Mouse (Mus musculus) embryonic fibroblast, embryonic 13.5 days (primary cell): ENCODE data around the gene Nme4. TPM values are rescaled to one million over a fixed set of nuclear protein-coding genes. Genes with fewer than 3 reads are reported as not detected.
"Not testable (repeated sequence)": the region's sequence is repeated elsewhere in the genome, so short reads cannot be mapped to it uniquely, and the experiment has no call there.

Experiments used
- H3K27ac ChIP-seq: 2 replicates; pipeline ENCODE4 v1.5.1; 2012; ENCODE audit warnings: low read length, control low read depth, inconsistent platforms; ENCODE audit not compliant: insufficient read depth
- H3K4me1 ChIP-seq: 2 replicates; pipeline ENCODE4 v1.6.1; 2011; ENCODE audit warnings: low read length; ENCODE audit not compliant: control insufficient read depth, insufficient read depth
- H3K4me3 ChIP-seq: 2 replicates; pipeline ENCODE4 v1.5.1; 2011; ENCODE audit warnings: mild to moderate bottlenecking, control low read depth, low read length; ENCODE audit not compliant: insufficient read depth
- CTCF ChIP-seq: IDR thresholded peaks from 2 replicates; pipeline ENCODE4 v1.5.1; 2011; ENCODE audit warnings: mild to moderate bottlenecking, control low read depth, low read length, moderate library complexity, borderline replicate concordance; ENCODE audit not compliant: insufficient read depth
- POLR2A ChIP-seq: IDR thresholded peaks from 2 replicates; pipeline ENCODE4 v1.6.1; 2011; ENCODE audit warnings: low read depth, mild to moderate bottlenecking, control low read depth, low read length, moderate library complexity
- polyA plus RNA-seq: library from polyadenylated mRNA; stranded (reverse); fragments of >200 nt; gene quantifications from 2 replicates; pipeline ENCODE4 v1.2.4, GENCODE M21; 2011; ENCODE audit warnings: low read depth; ENCODE audit not compliant: missing spikeins, insufficient read length

The Nme4 gene
- polyA plus RNA-seq, 1 experiment = 47.9 TPM

DNA sequence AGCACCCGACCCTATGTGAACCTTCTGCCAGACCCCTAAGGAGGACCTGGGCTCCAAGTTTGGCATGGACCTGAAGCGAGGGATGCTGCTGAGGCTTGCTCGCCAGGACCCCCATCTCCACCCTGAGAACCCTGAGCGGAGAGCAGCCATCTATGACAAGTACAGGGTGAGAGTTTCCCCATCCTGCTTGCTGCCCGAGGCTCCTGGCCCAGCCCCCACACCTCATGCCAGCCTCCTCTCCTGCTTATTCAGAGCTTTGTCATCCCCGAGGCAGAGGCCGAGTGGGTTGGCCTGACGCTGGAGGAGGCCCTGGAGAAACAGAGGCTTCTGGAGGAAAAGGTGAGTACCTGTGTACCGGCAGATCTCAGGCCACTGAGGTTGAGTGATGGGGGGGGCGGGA is 29.8 kb upstream of the Nme4 start:
- Histone ChIP-seq H3K27ac (no peak overlapping the region), H3K4me3 (no peak overlapping the region), H3K4me1 (no peaks in the 10 kb centered on the region)
- TF ChIP-seq POLR2A = no peak
- no peak for TF ChIP-seq CTCF

DNA sequence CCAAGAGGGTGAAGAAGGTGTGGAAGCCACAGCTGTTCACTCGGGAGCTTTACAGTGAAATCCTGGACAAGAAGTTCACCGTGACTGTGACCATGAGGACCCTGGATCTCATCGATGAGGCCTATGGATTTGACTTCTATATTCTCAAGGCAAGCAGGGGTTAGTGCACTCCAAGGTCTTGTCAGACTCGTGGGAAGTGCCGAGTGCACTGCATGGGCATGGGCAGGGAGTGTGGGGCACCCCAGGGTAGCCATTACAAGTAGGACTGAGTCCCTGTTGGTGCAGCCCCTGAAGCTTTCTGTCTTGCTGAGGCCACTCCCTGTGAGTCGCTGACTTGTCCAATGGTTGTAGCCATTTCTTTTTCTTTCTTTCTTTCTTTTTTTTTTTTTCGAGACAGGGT is 29.2 kb upstream of the Nme4 start:
- Histone ChIP-seq H3K4me1 (no peaks in the 10 kb centered on the region), H3K4me3 (peak overlapping the region; percentile 95), H3K27ac (no peak overlapping the region)
- no peak for TF ChIP-seq POLR2A

DNA sequence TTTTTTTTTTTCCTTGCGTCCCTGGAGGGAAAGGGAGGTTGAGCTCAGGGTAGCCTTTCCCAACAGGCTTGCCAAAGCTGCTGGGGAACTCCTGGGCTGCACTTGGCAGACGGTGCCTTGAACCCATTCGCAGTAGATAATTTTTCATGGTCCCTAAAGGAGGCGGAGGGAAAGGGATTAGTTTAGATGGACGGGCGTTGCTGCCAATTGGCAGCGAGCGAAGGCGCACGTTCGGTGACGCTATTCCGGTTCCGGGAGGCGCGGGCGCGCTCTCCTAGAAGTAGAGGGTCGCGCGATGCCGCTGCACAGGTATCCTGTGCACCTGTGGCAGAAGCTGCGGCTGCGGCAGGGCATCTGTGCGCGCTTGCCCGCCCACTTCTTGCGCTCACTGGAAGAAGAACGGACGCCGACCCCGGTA is 27.9 kb upstream of the Nme4 start, which contains the start of gene Mrpl28:
Gene Mrpl28, plus strand, starts transcription at position 234 of the 418 bp plus-strand sequence.
- no peak for TF ChIP-seq CTCF
- peak; percentile 94 for TF ChIP-seq POLR2A
- Histone ChIP-seq H3K4me3 (peak within 1 kb of the TSS; percentile 95), H3K4me1 (no peaks in the 10 kb centered on the region), H3K27ac (no peak within 1 kb of the TSS)

DNA sequence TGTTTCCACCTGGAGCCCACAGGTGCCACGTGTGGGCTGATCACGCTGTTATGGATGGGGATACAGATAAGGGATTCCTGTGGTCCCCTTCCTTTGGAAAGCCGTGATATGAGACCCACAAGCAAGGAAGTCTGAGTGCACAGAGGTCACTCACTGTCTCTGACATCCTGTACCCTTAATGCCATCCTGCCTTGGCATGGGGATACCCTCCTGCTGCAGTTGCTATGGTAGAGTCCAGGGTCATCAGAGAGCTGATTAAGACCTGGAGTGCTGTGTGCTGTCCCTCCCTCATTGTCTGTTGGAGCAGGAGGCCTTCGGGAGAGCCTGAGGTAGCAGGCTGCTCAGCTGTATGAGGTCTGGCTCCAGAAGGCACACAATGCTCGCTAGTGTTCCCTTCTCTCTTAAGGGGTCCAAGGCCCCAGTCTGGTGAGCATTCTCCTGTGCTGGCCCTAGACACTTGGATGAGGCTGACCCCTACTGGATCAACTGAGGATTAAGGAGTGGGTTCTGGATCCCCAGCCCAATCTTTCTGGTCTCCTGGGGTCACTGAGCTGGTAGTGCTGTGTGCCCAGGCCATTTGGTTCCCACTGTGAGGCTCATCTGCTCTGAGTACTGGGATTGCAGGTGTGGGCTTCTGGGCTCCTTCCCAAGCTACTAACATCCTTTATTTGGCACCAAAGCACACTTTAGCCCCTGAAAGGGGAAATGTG is 27.2 kb upstream of the Nme4 start:
- Histone ChIP-seq H3K4me3 (no peak overlapping the region), H3K4me1 (no peaks in the 10 kb centered on the region)
- no peak for TF ChIP-seq POLR2A
- TF ChIP-seq CTCF = no peak

DNA sequence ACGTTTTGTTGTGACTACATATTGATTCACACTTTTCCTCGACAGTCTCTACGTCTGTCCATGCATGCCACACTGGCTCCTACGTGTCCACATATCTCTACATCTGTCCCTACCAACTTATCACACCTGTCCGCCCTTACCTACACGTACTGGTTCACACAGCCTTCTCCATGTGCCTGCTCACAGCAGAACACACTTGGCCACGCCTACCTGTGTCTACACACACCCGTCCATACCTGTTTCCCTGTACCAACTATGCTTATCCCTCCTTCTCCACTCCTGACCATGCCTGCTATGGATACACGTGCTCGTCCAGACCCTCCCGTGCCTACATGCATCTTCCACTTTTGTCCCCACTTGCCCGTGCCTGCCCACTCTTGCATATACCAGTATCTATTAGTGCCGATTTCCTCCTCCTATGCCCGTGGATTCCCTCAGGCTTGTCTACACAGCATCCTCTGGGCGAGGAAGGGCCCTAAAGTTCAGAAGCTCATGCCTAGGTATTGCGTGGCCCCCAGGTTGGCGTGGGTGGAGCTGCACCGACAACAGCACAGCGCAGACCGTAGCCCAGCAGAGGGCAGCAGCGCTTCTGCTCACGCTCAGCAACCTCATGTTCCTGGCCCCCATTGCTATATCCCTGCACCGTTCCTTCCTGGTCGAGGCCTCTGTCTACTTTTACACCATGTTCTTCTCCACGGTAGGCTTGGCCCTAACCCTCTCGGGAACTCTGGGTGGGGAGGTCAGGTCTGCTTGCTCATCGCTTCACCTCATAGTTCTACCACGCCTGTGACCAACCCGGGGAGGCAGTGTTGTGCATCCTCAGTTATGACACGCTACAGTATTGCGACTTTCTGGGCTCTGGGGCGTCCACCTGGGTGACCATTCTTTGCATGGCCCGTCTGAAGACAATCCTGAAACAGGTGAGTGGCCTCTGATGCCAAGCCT is 24.6 kb upstream of the Nme4 start:
- H3K4me1 ChIP-seq = no peaks in the 10 kb centered on the region
- no peak overlapping the region for H3K27ac ChIP-seq
- TF ChIP-seq POLR2A = no peak
- peak; percentile 100 for TF ChIP-seq CTCF
- H3K4me3 ChIP-seq = no peak overlapping the region

More for the DNA sequence above, 27.2 kb upstream of the Nme4 start:
- no peak overlapping the region for H3K27ac ChIP-seq

DNA sequence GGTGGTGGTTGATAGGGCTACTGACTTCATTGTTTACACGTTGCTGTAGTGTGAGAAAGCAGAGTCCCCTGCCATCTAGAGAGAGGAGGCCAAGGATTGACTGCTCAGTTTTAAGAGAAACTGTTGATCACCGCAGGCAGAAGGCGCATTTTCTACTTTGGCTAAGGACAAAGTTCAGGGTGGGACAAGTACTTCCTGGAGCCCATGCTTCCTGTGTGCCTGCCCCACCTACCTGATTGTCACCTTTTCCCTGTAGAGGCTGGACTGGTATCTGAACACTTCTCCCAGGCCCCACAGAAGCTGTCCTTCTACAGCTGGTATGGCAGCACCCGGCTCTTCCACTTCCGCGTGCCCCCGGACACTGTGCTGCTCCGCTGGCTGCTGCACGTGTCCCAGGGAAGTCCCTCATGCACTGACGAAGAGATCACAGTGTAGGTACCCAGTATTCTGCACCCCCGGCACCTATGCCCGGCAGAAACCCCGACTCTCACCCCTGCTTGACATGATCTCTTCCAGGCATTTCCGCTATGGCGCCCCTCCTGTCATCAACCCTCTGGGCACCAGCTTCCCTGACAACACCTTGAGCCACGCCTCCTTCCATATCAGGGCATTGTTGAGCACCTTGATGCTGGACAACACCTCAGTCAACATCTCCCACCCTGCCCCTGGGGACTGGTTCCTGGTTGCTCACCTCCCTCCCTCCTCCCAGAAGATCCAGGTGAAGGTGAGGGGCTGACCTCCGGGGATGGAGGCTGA is 21.3 kb upstream of the Nme4 start:
- Histone ChIP-seq H3K4me3 (no peak overlapping the region), H3K4me1 (peaks cover 3% of the 10 kb centered on the region; the same call in 1 of the 2 replicates), H3K27ac (no peak overlapping the region)
- TF ChIP-seq POLR2A (no peak), CTCF (no peak)

DNA sequence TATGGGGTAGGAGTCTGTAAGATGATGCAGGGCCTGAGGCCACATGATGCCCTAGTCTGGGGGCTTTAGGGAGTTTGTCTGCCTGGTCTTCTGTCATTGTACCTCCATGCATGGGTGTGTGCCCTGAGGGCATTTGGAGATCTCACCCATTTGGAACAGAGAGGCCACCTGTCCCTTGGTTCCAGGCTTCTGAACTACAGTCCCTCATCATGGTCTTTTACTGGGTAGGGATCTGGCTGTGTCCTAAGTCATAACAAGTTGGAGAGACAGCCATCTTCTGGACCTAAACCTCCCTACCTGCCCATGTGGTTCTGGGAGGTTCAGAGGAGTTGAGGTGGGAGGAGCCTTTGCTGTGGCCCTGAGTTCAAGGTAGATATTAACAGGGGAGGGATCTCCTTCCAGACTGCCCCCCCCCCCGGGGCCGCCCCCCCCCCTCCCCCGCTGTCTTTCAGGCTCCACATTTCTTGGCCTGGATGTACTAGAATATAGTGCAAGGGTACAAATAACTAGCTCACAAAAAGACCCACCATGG is 20.6 kb upstream of the Nme4 start:
- Histone ChIP-seq H3K27ac (no peak overlapping the region), H3K4me1 (peaks cover 3% of the 10 kb centered on the region; the same call in 1 of the 2 replicates), H3K4me3 (no peak overlapping the region)
- TF ChIP-seq CTCF = no peak
- TF ChIP-seq POLR2A = no peak

DNA sequence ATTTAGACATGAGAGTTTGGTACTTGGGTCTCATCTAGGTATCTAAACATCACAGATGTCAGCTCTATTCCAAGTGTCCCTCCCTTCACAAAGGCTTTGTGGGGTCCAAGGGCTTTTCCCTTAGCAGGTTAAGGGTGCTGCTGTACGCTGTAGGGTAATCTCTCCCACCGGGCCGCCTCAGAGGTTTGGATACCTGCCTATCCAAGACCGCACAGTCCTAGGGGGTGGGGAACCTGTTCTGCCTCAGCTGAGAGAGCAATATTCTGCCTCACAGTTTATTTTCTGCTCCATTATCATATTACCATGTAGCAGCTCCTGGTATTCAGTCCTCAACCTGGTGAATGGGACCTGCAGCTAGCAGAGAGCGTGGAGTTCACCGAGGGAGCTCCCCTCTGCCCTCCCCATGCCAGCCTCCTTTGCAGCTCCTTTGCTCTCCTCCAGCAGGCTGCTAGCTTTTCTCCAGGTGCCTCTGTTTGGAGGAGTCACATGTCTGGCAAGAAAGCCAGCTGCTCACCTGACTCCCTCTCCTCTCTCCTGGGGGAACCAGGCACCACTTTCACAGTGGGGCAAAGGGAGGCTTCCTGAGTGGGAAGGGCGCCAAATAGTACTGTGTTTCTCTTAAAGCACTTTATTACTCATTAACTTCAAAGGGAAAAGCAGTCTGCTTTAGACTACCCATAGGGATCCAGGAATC is 19.9 kb upstream of the Nme4 start:
- no peak overlapping the region for H3K27ac ChIP-seq
- TF ChIP-seq POLR2A = no peak
- TF ChIP-seq CTCF = no peak
- H3K4me3 ChIP-seq = no peak overlapping the region
- H3K4me1 ChIP-seq = peaks cover 3% of the 10 kb centered on the region; the same call in 1 of the 2 replicates

DNA sequence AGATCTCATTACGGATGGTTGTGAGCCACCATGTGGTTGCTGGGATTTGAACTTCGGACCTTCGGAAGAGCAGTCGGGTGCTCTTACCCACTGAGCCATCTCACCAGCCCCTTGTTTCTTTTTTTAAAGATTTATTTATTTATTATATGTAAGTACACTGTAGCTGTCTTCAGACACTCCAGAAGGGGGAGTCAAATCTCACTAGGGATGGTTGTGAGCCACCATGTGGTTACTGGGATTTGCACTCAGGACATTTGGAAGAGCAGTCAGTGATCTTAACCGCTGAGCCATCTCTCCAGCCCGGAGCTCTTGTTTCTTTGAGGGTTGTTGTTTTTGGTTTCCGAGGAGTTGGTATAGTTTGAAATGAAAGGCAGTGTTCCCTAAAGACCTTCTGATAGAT is 19.1 kb upstream of the Nme4 start:
- not testable (repeated sequence) for H3K4me1 ChIP-seq, H3K4me3 ChIP-seq, H3K27ac ChIP-seq
